Mouse (Mus musculus): ENCODE results near the gene Cd300ld5.
A peak's percentile ranks its signal among the peaks of the same experiment; 100 is the strongest.
"Not testable (repeated sequence)": the region's sequence is repeated elsewhere in the genome, so short reads cannot be mapped to it uniquely, and the experiment has no call there.

Cd300ld5 gene

GRCm38 (mm10) chr11:115037669-115038068, at the start of gene Cd300ld5:
Gene Cd300ld5, minus strand, starts transcription at chr11:115037769.
- not testable (repeated sequence) for DNase-seq

GRCm38 (mm10) chr11:115086213-115086612, 48.6 kb upstream of the Cd300ld5 start:
- no peak for DNase-seq

- DNase-seq: no peak
Observed at GRCm38 (mm10) chr11:115085064-115085463, 47.5 kb upstream of the Cd300ld5 start.

- DNase-seq: peak; percentile 31 to 45
Observed at GRCm38 (mm10) chr11:115084595-115084994, 47.0 kb upstream of the Cd300ld5 start.

- DNase-seq: peak; percentile 87 to 90
Observed at GRCm38 (mm10) chr11:115083376-115084139, 46.0 kb upstream of the Cd300ld5 start.

- DNase-seq: no peak
Observed at GRCm38 (mm10) chr11:115082196-115082595, 44.6 kb upstream of the Cd300ld5 start.

GRCm38 (mm10) chr11:115081373-115081772, 43.8 kb upstream of the Cd300ld5 start:
- DNase-seq: no peak

- DNase-seq: peak; percentile 76
Observed at GRCm38 (mm10) chr11:115080886-115081285, 43.3 kb upstream of the Cd300ld5 start.

GRCm38 (mm10) chr11:115078680-115079079, 41.1 kb upstream of the Cd300ld5 start:
- no peak for DNase-seq

- DNase-seq: no peak
Observed at GRCm38 (mm10) chr11:115077436-115077835, 39.9 kb upstream of the Cd300ld5 start.

GRCm38 (mm10) chr11:115075859-115076258, 38.3 kb upstream of the Cd300ld5 start:
- DNase-seq: no peak

- DNase-seq: no peak
Observed at GRCm38 (mm10) chr11:115075407-115075806, 37.8 kb upstream of the Cd300ld5 start.

- no peak for DNase-seq
Observed at GRCm38 (mm10) chr11:115073002-115073401, 35.4 kb upstream of the Cd300ld5 start.

- DNase-seq: no peak
Observed at GRCm38 (mm10) chr11:115071631-115072294, 34.2 kb upstream of the Cd300ld5 start.

GRCm38 (mm10) chr11:115071015-115071551, 33.5 kb upstream of the Cd300ld5 start:
- no peak for DNase-seq

GRCm38 (mm10) chr11:115066768-115067167, 29.2 kb upstream of the Cd300ld5 start:
- no peak for DNase-seq

GRCm38 (mm10) chr11:115062077-115062476, 24.5 kb upstream of the Cd300ld5 start, which contains the start of gene Cd300e:
Gene Cd300e, minus strand, starts transcription at chr11:115062177.
- DNase-seq: no peak

GRCm38 (mm10) chr11:115059797-115060196, 22.2 kb upstream of the Cd300ld5 start:
- DNase-seq: no peak

GRCm38 (mm10) chr11:115058701-115059100, 21.1 kb upstream of the Cd300ld5 start:
- DNase-seq: no peak

GRCm38 (mm10) chr11:115054537-115054936, 17.0 kb upstream of the Cd300ld5 start:
- no peak for DNase-seq

GRCm38 (mm10) chr11:115052991-115053390, 15.4 kb upstream of the Cd300ld5 start:
- no peak for DNase-seq

GRCm38 (mm10) chr11:115052206-115052605, 14.6 kb upstream of the Cd300ld5 start:
- no peak for DNase-seq

- DNase-seq: peak; percentile 94 to 96
Observed at GRCm38 (mm10) chr11:115049282-115049895, 11.8 kb upstream of the Cd300ld5 start.

Measured in cerebellum, adult 18-20 months (tissue).